In genomic region chr17:71225091-71225490, GRCm38 (mm10) we compare ENCODE assay signal across 8 mouse cellular contexts. TPM values are rescaled to one million over a fixed set of nuclear protein-coding genes. Genes with fewer than 3 reads are reported as not detected.
DNase-seq lines count a peak whose midpoint lies in the region; ATAC-seq lines count a peak whose summit lies in the region.

No protein-coding gene starts in this region.

- ATAC-seq in megakaryocyte, adult 5-6 weeks (ENCODE audit: poor library complexity, severe bottlenecking), result peak; percentile 75

- peak; percentile 46 to 62 for DNase-seq in heart, postnatal 14 days
- no peak for DNase-seq in heart, postnatal 25 days (ENCODE audit: low spot score)
- peak; percentile 68 for DNase-seq in A20 (ENCODE audit: low read depth, low spot score)
- DNase-seq in NIH3T3 (ENCODE audit: low read depth), result peak; percentile 36
- DNase-seq in fat pad, adult 2 months (ENCODE audit: extremely low read depth, low read depth, low spot score), result peak; percentile 28
- no peak for DNase-seq in frontal cortex, adult 2 months (ENCODE audit: extremely low spot score in 1 of 2, low spot score in 1 of 2)
- DNase-seq in left cerebral cortex, adult 11 months (ENCODE audit: low spot score), result no peak

- intact Hi-C loops in heart, postnatal 14 days (cut with DNase I), result no loop called here
- intact Hi-C loops in heart, postnatal 25 days (cut with DNase I), result loop anchor here (5.0 kb wide), 1 partner anchor 87 kb away; the partner anchor contains the start of gene Emilin2

RNA-seq across cellular contexts. Expression of gene Lpin2, which starts 42.7 kb away (rescaled TPM):
- 10 to 100 TPM; 11.0 to 11.4 TPM for total RNA-seq in heart, postnatal 14 days (2021)
- total RNA-seq in heart, postnatal 25 days (2021), result 1 to 10 TPM; 8.2 to 9.5 TPM
- 21.7 and 25.3 TPM in 2 replicates for total RNA-seq in megakaryocyte, adult 5-6 weeks (2015)
- total RNA-seq in megakaryocyte, adult 5-6 weeks (2017), result 31.4 and 38.1 TPM in 2 replicates
- 44.9 and 47.1 TPM in 2 replicates for polyA plus RNA-seq in frontal cortex, adult 2 months (2012; rRNA removed)

Comparison
In these comparisons a context has a peak if more than half of its experiments do, and no peak if none do; other contexts are left out.
1. DNase-seq: peak in heart, postnatal 14 days (2 of 2), A20 (single experiment), NIH3T3 (single experiment) and fat pad, adult 2 months (single experiment); none in heart, postnatal 25 days (single experiment), frontal cortex, adult 2 months (0 of 2) and left cerebral cortex, adult 11 months (single experiment).